Mouse (Mus musculus) kidney, adult 2 months (tissue): Measurements from ENCODE around the gene Ak2.

Experiments
- CTCF ChIP-seq: fragments of 200-500 bp; conservative IDR thresholded peaks from 2 replicates; pipeline ENCODE4 v1.5.1; 2011; ENCODE audit warnings: low read depth, mild to moderate bottlenecking, control low read depth, low read length, moderate library complexity, mixed read lengths; ENCODE audit not compliant: insufficient read depth, insufficient read length
- POLR2A ChIP-seq: fragments of 200-500 bp; IDR thresholded peaks from one replicate; pipeline ENCODE4 v1.6.1; 2011; ENCODE audit warnings: low read depth, low read length, control low read depth

DNA sequence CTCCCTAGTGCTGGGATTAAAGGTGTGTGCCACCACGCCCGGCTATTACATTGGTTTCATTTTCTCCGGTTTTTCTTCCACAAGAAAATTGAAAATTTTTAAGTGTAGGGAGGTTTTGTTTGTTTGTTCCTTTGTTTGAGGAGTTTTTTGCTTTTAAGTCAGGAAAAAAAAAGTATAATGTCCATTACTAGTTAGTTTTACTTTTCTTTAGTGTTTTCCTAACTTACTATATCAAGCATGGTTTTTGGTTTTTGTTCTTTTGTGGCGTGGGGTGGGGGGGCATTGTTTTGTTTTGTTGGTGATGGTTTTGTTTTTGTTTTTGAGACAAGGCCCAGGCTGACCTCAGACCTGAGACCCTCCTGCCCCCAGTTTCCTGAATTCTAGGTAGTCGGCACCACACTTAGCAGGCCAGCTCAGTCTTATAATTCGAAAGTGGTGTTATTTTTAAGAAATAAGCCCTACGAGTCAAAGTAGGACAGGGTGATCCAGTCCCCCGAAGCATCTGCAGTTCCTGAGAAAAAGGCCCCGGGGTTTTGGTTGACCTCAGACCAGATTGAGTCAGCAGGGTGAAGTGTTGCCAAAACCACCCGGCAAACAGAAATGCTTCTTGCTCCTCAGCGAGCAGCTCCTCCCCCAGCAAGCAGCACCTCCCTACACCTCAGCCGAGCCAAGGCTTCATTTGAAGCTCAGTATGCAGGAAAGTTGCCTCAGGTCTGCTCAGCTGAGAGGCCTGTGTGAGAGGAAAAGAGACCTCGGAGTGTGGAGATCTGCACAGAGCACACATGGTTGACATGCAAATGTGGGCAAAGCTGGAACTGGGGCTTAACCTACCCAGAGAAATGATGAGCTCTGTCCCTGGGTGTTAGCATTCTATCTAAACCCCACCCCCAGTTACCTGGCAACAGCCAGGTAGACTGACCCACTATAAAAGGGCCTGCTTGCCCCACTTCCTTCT is 43.2 kb downstream of the Ak2 start:
- TF ChIP-seq POLR2A (no peak), CTCF (no peak)
